Mouse (Mus musculus): ENCODE measurements around the gene Dync1h1.

- TF ChIP-seq CTCF (IDR thresholded peaks at IDR 0.05; ENCODE audit: control insufficient read depth, insufficient read depth, insufficient read length) (no peak), MYOG (IDR thresholded peaks at IDR 0.05; ENCODE audit: control insufficient read depth, extremely low read depth, insufficient read length) (no peak), USF1 (IDR thresholded peaks at IDR 0.05; ENCODE audit: low read depth) (no peak)
Observed at GRCm38 (mm10) chr12:110661746-110662145, 60.5 kb downstream of the Dync1h1 start.
